Mouse (Mus musculus) liver, embryonic 11.5 days (tissue): ENCODE measurements around the gene Vmn1r66. TPM values are rescaled to one million over a fixed set of nuclear protein-coding genes. Genes with fewer than 3 reads are reported as not detected.
"Not testable (repeated sequence)": the region's sequence is repeated elsewhere in the genome, so short reads cannot be mapped to it uniquely, and the experiment has no call there.

ENCODE experiments used
- ATAC-seq: fragments of 200-750 bp; cut with Nextera tagmentation; replicated peaks from 2 replicates; pipeline ENCODE4 v1.8.0; 2017; ENCODE audit warnings: moderate number of reproducible peaks, mild to moderate bottlenecking, moderate TSS enrichment, moderate library complexity; ENCODE audit not compliant: low FRiP score
- DNase-seq: peaks from one replicate; pipeline ENCODE4 v3.0.0-alpha.2; 2017; ENCODE audit warnings: low spot score
- H3K27ac ChIP-seq: fragments of 300-500 bp; sonication (generic); 2 replicates; pipeline ENCODE4 v1.5.1; 2014; ENCODE audit warnings: mild to moderate bottlenecking, low read depth, low read length, control low read depth
- H3K27me3 ChIP-seq: fragments of 300-500 bp; sonication (generic); replicated peaks from 2 replicates; pipeline ENCODE4 v1.6.1; 2014; ENCODE audit warnings: low read length, mixed read lengths; ENCODE audit not compliant: control insufficient read depth, insufficient read depth
- H3K36me3 ChIP-seq: fragments of 300-500 bp; sonication (generic); 2 replicates; pipeline ENCODE4 v1.6.1; 2014; ENCODE audit warnings: mild to moderate bottlenecking, low read length, moderate library complexity, mixed read lengths; ENCODE audit not compliant: control insufficient read depth, insufficient read depth
- H3K4me1 ChIP-seq: fragments of 300-500 bp; sonication (generic); replicated peaks from 2 replicates; pipeline ENCODE4 v1.6.1; 2014; ENCODE audit warnings: low read length, mixed read lengths; ENCODE audit not compliant: control insufficient read depth, insufficient read depth
- H3K4me2 ChIP-seq: fragments of 300-500 bp; sonication (generic); 2 replicates; pipeline ENCODE4 v1.6.1; 2014; ENCODE audit warnings: mild to moderate bottlenecking, control low read depth, moderate library complexity
- H3K4me3 ChIP-seq: fragments of 300-500 bp; sonication (generic); 2 replicates; pipeline ENCODE4 v1.5.1; 2014; ENCODE audit warnings: low read depth, low read length, control low read depth
- H3K9ac ChIP-seq: fragments of 300-500 bp; sonication (generic); 2 replicates; pipeline ENCODE4 v1.6.1; 2014; ENCODE audit warnings: low read depth, low read length, control low read depth
- H3K9me3 ChIP-seq: fragments of 300-500 bp; sonication (generic); 2 replicates; pipeline ENCODE4 v1.6.1; 2016; ENCODE audit warnings: low read length, inconsistent platforms, mixed read lengths; ENCODE audit not compliant: control insufficient read depth
- WGBS: fragments of 180-500 bp; shearing (Covaris S2); extraction: QIAGEN DNeasy Blood & Tissue Kit; methylation state at CpG from one replicate; pipeline ENCODE4 v1.1.7; 2014; 5-methylcytosine and 5-hydroxymethylcytosine counted together
- polyA plus RNA-seq: library from polyadenylated mRNA; unstranded; fragments of >200 nt; fragmentation: Nextera tagmentation; extraction: Ambion mirVana; gene quantifications from 2 replicates; pipeline ENCODE4 v1.2.1, GENCODE M21; 2014

The Vmn1r66 gene
- polyA plus RNA-seq = not detected in 2 replicates

DNA sequence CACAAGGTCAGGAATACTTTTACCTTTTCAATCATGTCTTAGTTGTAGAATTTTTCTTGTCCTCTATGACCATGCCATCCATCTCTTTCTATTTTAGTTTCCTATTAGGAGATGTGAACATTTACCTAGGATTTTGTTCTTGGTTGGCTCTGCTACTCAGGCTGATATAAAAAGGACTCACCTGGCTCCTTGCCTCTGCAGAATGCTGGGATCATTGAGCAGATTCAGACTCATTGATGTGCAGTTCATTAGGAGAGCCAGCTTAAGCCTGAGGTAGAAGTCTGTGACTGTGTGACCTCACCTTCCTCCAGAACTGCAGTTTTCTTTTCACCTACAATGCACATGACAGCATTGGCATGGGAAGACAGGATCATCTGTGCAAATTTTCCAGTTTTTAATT lies at the start of gene Vmn1r66:
TSS of gene Vmn1r66 (minus strand) at position 101 of the 400 bp plus-strand sequence.
- Histone ChIP-seq H3K27ac (no peak within 1 kb of the TSS), H3K4me3 (no peak within 1 kb of the TSS), H3K9ac (no peak within 1 kb of the TSS), H3K4me1 (no peaks in the 10 kb centered on the region), H3K36me3 (no peaks in the 10 kb centered on the region), H3K9me3 (0 out of 2 replicates have a peak, but pooled peaks cover 3% of the 10 kb centered on the region), H3K4me2 (no peak within 1 kb of the TSS), H3K27me3 (no peaks in the 10 kb centered on the region)
- ATAC-seq (no peak), DNase-seq (no peak)

DNA sequence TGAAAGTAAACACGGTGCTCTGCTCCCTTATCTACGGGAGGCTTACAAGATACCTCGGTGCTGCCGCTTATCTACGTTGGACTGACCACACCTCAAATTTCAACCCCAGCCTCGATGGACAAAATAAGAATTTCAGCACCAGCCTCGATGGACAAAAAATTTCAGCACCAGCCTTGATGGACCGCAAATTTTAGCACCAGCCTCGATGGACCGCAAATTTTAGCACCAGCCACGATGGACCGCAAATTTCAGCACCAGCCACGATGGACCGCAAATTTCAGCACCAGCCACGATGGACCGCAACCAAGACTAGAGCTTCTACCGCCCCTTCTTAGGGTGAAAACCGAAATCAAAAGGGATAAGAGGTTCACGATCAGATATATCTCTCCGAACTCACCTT lies 47.7 kb upstream of the Vmn1r66 start:
- H3K4me2 ChIP-seq, H3K36me3 ChIP-seq, DNase-seq, ATAC-seq, H3K9me3 ChIP-seq, H3K4me3 ChIP-seq, H3K9ac ChIP-seq, H3K27me3 ChIP-seq, H3K27ac ChIP-seq, H3K4me1 ChIP-seq: not testable (repeated sequence)
- 72% methylated on average over 17 of the region's 20 CpGs for WGBS

DNA sequence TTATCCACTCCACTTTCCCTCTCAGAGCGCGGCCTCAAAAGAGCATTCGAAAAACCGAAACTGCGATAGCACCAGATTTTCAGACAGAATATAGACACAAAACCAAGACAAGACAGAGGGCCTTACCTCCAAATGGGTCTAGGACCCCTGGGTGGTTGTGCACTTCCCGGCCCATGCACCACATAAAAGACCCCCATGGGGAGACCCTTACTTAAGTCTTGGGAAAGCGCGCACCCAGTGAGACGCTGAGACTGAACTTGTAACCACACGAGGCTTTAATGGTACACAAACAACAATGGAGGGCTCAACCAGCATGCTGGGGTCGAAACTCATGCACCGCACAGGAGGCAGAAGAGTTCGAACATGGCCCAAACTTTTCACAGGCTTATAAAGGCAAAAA lies 25.7 kb downstream of the Vmn1r66 start:
- Histone ChIP-seq H3K36me3 (no peaks in the 10 kb centered on the region), H3K27me3 (no peaks in the 10 kb centered on the region), H3K4me2 (no peak overlapping the region), H3K4me1 (no peaks in the 10 kb centered on the region), H3K27ac (no peak overlapping the region), H3K4me3 (no peak overlapping the region), H3K9ac (no peak overlapping the region), H3K9me3 (peaks cover 19% of the 10 kb centered on the region)
- ATAC-seq (no peak), DNase-seq (no peak)
- 92% methylated on average over 13 of the region's 13 CpGs for WGBS

DNA sequence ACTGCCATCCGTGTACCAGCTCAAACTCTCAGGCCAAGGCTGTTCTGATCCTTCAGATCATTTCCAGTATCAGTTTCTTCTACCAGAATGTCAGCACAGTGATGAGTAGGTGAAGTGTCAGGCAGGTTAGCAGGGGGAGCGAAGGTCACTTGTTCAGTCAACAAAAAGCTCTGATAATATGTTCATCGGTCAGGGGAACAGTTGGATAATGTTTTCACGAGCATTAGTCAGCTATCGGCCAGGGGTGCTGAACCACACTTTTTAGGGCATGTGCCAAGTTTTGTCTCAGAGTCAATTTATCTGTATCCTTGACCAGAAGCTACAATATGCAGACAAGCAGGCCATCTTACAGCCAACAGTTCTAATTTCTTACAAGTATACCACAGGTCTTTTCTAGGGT lies 28.7 kb downstream of the Vmn1r66 start:
- no peak overlapping the region for H3K4me2 ChIP-seq
- H3K36me3 ChIP-seq = no peaks in the 10 kb centered on the region
- no peaks in the 10 kb centered on the region for H3K4me1 ChIP-seq
- WGBS = 75% methylated on average over 5 of the region's 5 CpGs
- no peak overlapping the region for H3K9ac ChIP-seq
- no peak overlapping the region for H3K27ac ChIP-seq
- no peak overlapping the region for H3K4me3 ChIP-seq
- DNase-seq = no peak
- H3K27me3 ChIP-seq = no peaks in the 10 kb centered on the region
- ATAC-seq = no peak
- H3K9me3 ChIP-seq = peaks cover 20% of the 10 kb centered on the region

Other genes with a start within 250 kb of the Vmn1r66 start
- not detected in 2 replicates for gene Vmn2r50, start 224.7 kb downstream of the Vmn1r66 start, polyA plus RNA-seq
- gene Vmn2r51, start 172.3 kb downstream of the Vmn1r66 start, polyA plus RNA-seq = not detected in 2 replicates
- gene Vmn2r52, start 101.4 kb downstream of the Vmn1r66 start, polyA plus RNA-seq = not detected in 2 replicates
- gene Vmn1r67, start 165.3 kb upstream of the Vmn1r66 start, polyA plus RNA-seq = not detected in 2 replicates
- gene Zik1, start 217.4 kb upstream of the Vmn1r66 start, polyA plus RNA-seq = 9.9 and 10.5 TPM in 2 replicates